Mouse (Mus musculus) MN1 (cell line): ENCODE results near the gene Hsp90ab1.
A peak's percentile ranks its signal among the peaks of the same experiment; 100 is the strongest.

ENCODE experiments used
- DNase-seq: peaks from one replicate; pipeline ENCODE4 v3.0.0-alpha.2; 2016; ENCODE audit warnings: low spot score

The Hsp90ab1 gene

GRCm38 (mm10) chr17:45542705-45543104 lies 30.4 kb downstream of the Hsp90ab1 start:
- DNase-seq: no peak

GRCm38 (mm10) chr17:45542129-45542528 lies 30.9 kb downstream of the Hsp90ab1 start:
- no peak for DNase-seq

GRCm38 (mm10) chr17:45539664-45540063 lies 33.4 kb downstream of the Hsp90ab1 start:
- DNase-seq: no peak

- DNase-seq: no peak
Measured at GRCm38 (mm10) chr17:45538394-45538793, 34.7 kb downstream of the Hsp90ab1 start.

- no peak for DNase-seq
Measured at GRCm38 (mm10) chr17:45536264-45536663, 36.8 kb downstream of the Hsp90ab1 start.

GRCm38 (mm10) chr17:45532896-45533295 lies 40.2 kb downstream of the Hsp90ab1 start:
- DNase-seq: no peak

- peak; percentile 49 for DNase-seq
Measured at GRCm38 (mm10) chr17:45530346-45530782, 42.7 kb downstream of the Hsp90ab1 start.

- no peak for DNase-seq
Measured at GRCm38 (mm10) chr17:45526571-45526970, 46.5 kb downstream of the Hsp90ab1 start.

GRCm38 (mm10) chr17:45524961-45525360 lies 48.1 kb downstream of the Hsp90ab1 start:
- no peak for DNase-seq

- DNase-seq: no peak
Measured at GRCm38 (mm10) chr17:45523263-45523662, 49.8 kb downstream of the Hsp90ab1 start, which contains the start of gene Tcte1. Gene Tcte1, plus strand, starts transcription at chr17:45523434.

- no peak for DNase-seq
Measured at GRCm38 (mm10) chr17:45520136-45520535, 52.9 kb downstream of the Hsp90ab1 start.

- peak; percentile 84 for DNase-seq
Measured at GRCm38 (mm10) chr17:45518766-45519475, 54.1 kb downstream of the Hsp90ab1 start.
